Mouse (Mus musculus) cerebellum, adult 9-10 months (tissue): Measurements from ENCODE around the gene Acer2.

Source experiments
- DNase-seq: peaks from one replicate; pipeline ENCODE4 v3.0.0; 2022

The Acer2 gene

GRCm38 (mm10) chr4:86897411-86897810 lies 23.2 kb downstream of the Acer2 start:
- DNase-seq = no peak

- DNase-seq = no peak
Observed at GRCm38 (mm10) chr4:86898791-86899474, 24.7 kb downstream of the Acer2 start.

GRCm38 (mm10) chr4:86902351-86902750 lies 28.2 kb downstream of the Acer2 start:
- DNase-seq = no peak

- DNase-seq = no peak
Observed at GRCm38 (mm10) chr4:86904969-86905368, 30.8 kb downstream of the Acer2 start.

GRCm38 (mm10) chr4:86905869-86906268 lies 31.7 kb downstream of the Acer2 start:
- no peak for DNase-seq

- no peak for DNase-seq
Observed at GRCm38 (mm10) chr4:86911576-86912341, 37.6 kb downstream of the Acer2 start.

GRCm38 (mm10) chr4:86912757-86913156 lies 38.6 kb downstream of the Acer2 start:
- no peak for DNase-seq

GRCm38 (mm10) chr4:86916062-86916461 lies 41.9 kb downstream of the Acer2 start:
- no peak for DNase-seq

- DNase-seq = no peak
Observed at GRCm38 (mm10) chr4:86923476-86924055, 49.4 kb downstream of the Acer2 start.

GRCm38 (mm10) chr4:86924804-86925458 lies 50.7 kb downstream of the Acer2 start:
- peak; percentile 71 for DNase-seq

- no peak for DNase-seq
Observed at GRCm38 (mm10) chr4:86926997-86927396, 52.8 kb downstream of the Acer2 start.

- DNase-seq = no peak
Observed at GRCm38 (mm10) chr4:86930101-86930635, 56.0 kb downstream of the Acer2 start.

GRCm38 (mm10) chr4:86930636-86931456 lies 56.6 kb downstream of the Acer2 start:
- peak; percentile 58 for DNase-seq

GRCm38 (mm10) chr4:86933026-86933425 lies 58.8 kb downstream of the Acer2 start:
- DNase-seq = no peak

GRCm38 (mm10) chr4:86936217-86936616 lies 62.0 kb downstream of the Acer2 start:
- no peak for DNase-seq

GRCm38 (mm10) chr4:86936706-86937105 lies 62.5 kb downstream of the Acer2 start:
- no peak for DNase-seq

- no peak for DNase-seq
Observed at GRCm38 (mm10) chr4:86942656-86943055, 68.5 kb downstream of the Acer2 start.

- DNase-seq = no peak
Observed at GRCm38 (mm10) chr4:86943296-86943695, 69.1 kb downstream of the Acer2 start.

GRCm38 (mm10) chr4:86948794-86949193 lies 74.6 kb downstream of the Acer2 start:
- DNase-seq = no peak

GRCm38 (mm10) chr4:86953519-86953918 lies 79.3 kb downstream of the Acer2 start:
- no peak for DNase-seq

GRCm38 (mm10) chr4:86955448-86955847 lies 81.3 kb downstream of the Acer2 start:
- no peak for DNase-seq
